Mouse (Mus musculus): ENCODE measurements around the gene Avpr1b.
"Not testable (repeated sequence)": the region's sequence is repeated elsewhere in the genome, so short reads cannot be mapped to it uniquely, and the experiment has no call there.

The Avpr1b gene

GRCm38 (mm10) chr1:131618576-131618975, 19.5 kb downstream of the Avpr1b start:
- no peak for DNase-seq (ENCODE audit: low read depth, low spot score)

GRCm38 (mm10) chr1:131619348-131619747, 20.3 kb downstream of the Avpr1b start:
- DNase-seq (ENCODE audit: low read depth, low spot score): no peak

- DNase-seq (ENCODE audit: low read depth, low spot score): no peak
These were observed 24.6 kb downstream of the Avpr1b start for GRCm38 (mm10) chr1:131623644-131624043.

- DNase-seq (ENCODE audit: low read depth, low spot score): no peak
These were observed 25.3 kb downstream of the Avpr1b start for GRCm38 (mm10) chr1:131624175-131624835.

- DNase-seq (ENCODE audit: low read depth, low spot score): no peak
These were observed 27.2 kb downstream of the Avpr1b start for GRCm38 (mm10) chr1:131626200-131626599.

GRCm38 (mm10) chr1:131632216-131632615, 33.2 kb downstream of the Avpr1b start:
- DNase-seq (ENCODE audit: low read depth, low spot score): not testable (repeated sequence)

GRCm38 (mm10) chr1:131634495-131634894, 35.5 kb downstream of the Avpr1b start:
- no peak for DNase-seq (ENCODE audit: low read depth, low spot score)

- DNase-seq (ENCODE audit: low read depth, low spot score): no peak
These were observed 38.9 kb downstream of the Avpr1b start, which contains the start of gene Ctse for GRCm38 (mm10) chr1:131637791-131638540. Gene Ctse (plus strand): TSS chr1:131638306.

GRCm38 (mm10) chr1:131638541-131639421, 39.7 kb downstream of the Avpr1b start:
- DNase-seq (ENCODE audit: low read depth, low spot score): no peak

- DNase-seq (ENCODE audit: low read depth, low spot score): no peak
These were observed 41.0 kb downstream of the Avpr1b start for GRCm38 (mm10) chr1:131640062-131640461.

GRCm38 (mm10) chr1:131641565-131641964, 42.5 kb downstream of the Avpr1b start:
- no peak for DNase-seq (ENCODE audit: low read depth, low spot score)

- DNase-seq (ENCODE audit: low read depth, low spot score): no peak
These were observed 43.2 kb downstream of the Avpr1b start for GRCm38 (mm10) chr1:131642251-131642650.

- no peak for DNase-seq (ENCODE audit: low read depth, low spot score)
These were observed 53.8 kb downstream of the Avpr1b start for GRCm38 (mm10) chr1:131652670-131653443.

GRCm38 (mm10) chr1:131655601-131656000, 56.6 kb downstream of the Avpr1b start:
- no peak for DNase-seq (ENCODE audit: low read depth, low spot score)

GRCm38 (mm10) chr1:131657945-131658354, 58.9 kb downstream of the Avpr1b start:
- DNase-seq (ENCODE audit: low read depth, low spot score): peak; percentile 90

GRCm38 (mm10) chr1:131659512-131660085, 60.6 kb downstream of the Avpr1b start:
- DNase-seq (ENCODE audit: low read depth, low spot score): no peak

GRCm38 (mm10) chr1:131660266-131660665, 61.2 kb downstream of the Avpr1b start:
- no peak for DNase-seq (ENCODE audit: low read depth, low spot score)

GRCm38 (mm10) chr1:131660716-131661472, 61.9 kb downstream of the Avpr1b start:
- no peak for DNase-seq (ENCODE audit: low read depth, low spot score)

All from WW6 (cell line).